Mouse (Mus musculus) forebrain, embryonic 16.5 days (tissue): ENCODE data around the gene Gm20547. TPM values are rescaled to one million over a fixed set of nuclear protein-coding genes. Genes with fewer than 3 reads are reported as not detected.

Experiments used
- ATAC-seq: fragments of 200-750 bp; cut with Nextera tagmentation; 2 replicates; pipeline ENCODE4 v1.8.0; 2017; ENCODE audit warnings: mild to moderate bottlenecking, moderate library complexity
- H3K27ac ChIP-seq: fragments of 300-500 bp; sonication (generic); 2 replicates; pipeline ENCODE4 v1.5.1; 2014; ENCODE audit warnings: low read length, control low read depth
- H3K27me3 ChIP-seq: fragments of 300-500 bp; sonication (generic); replicated peaks from 2 replicates; pipeline ENCODE4 v1.6.1; 2014; ENCODE audit warnings: low read length; ENCODE audit not compliant: control insufficient read depth, insufficient read depth
- H3K36me3 ChIP-seq: fragments of 300-500 bp; sonication (generic); 2 replicates; pipeline ENCODE4 v1.6.1; 2014; ENCODE audit not compliant: control insufficient read depth, insufficient read depth
- H3K4me1 ChIP-seq: fragments of 300-500 bp; sonication (generic); replicated peaks from 2 replicates; pipeline ENCODE4 v1.6.1; 2014; ENCODE audit warnings: low read length; ENCODE audit not compliant: control insufficient read depth, insufficient read depth
- H3K4me2 ChIP-seq: fragments of 300-500 bp; sonication (generic); 2 replicates; pipeline ENCODE4 v1.6.1; 2014; ENCODE audit warnings: mild to moderate bottlenecking, low read length, control low read depth
- H3K4me3 ChIP-seq: fragments of 300-500 bp; sonication (generic); replicated peaks from 2 replicates; pipeline ENCODE4 v1.5.1; 2014; ENCODE audit warnings: mild to moderate bottlenecking, low read length, control low read depth
- H3K9ac ChIP-seq: fragments of 300-500 bp; sonication (generic); replicated peaks from 2 replicates; pipeline ENCODE4 v1.6.1; 2014; ENCODE audit warnings: low read depth, low read length, control low read depth
- H3K9me3 ChIP-seq: fragments of 300-500 bp; sonication (generic); 2 replicates; pipeline ENCODE4 v1.6.1; 2016; ENCODE audit warnings: low read length; ENCODE audit not compliant: control insufficient read depth
- WGBS: fragments of 180-500 bp; shearing (Covaris S2); extraction: QIAGEN DNeasy Blood & Tissue Kit; methylation state at CpG from one replicate; pipeline ENCODE4 v1.1.7; 2014; 5-methylcytosine and 5-hydroxymethylcytosine counted together
- polyA plus RNA-seq: library from polyadenylated mRNA; unstranded; fragments of >200 nt; fragmentation: Nextera tagmentation; extraction: Ambion mirVana; gene quantifications from 2 replicates; pipeline ENCODE4 v1.2.1, GENCODE M21; 2015

Gene Gm20547
- polyA plus RNA-seq, 1 experiment from 2014 or later: not detected

GRCm38 (mm10) chr17:34898160-34898586, 16.3 kb upstream of the Gm20547 start, which contains the start of the genes C2 and Ehmt2:
Gene C2 (minus strand): TSS chr17:34898265.
Gene Ehmt2 (plus strand): TSS chr17:34898469.
- no peaks in the 10 kb centered on the region for H3K27me3 ChIP-seq
- peaks cover 46% of the 10 kb centered on the region for H3K4me1 ChIP-seq
- H3K9ac ChIP-seq: peak within 1 kb of the TSS; percentile 98
- H3K4me3 ChIP-seq: peak within 1 kb of the TSS; percentile 94
- H3K36me3 ChIP-seq: peaks cover 13% of the 10 kb centered on the region
- peak within 1 kb of the TSS; percentile 75 for H3K4me2 ChIP-seq
- 0% methylated on average over 32 of the region's 44 CpGs for WGBS
- H3K27ac ChIP-seq: peak within 1 kb of the TSS; percentile 94
- peak; percentile 24 for ATAC-seq
- H3K9me3 ChIP-seq: no peaks in the 10 kb centered on the region

GRCm38 (mm10) chr17:34897373-34898159, 15.7 kb upstream of the Gm20547 start:
- Histone ChIP-seq H3K4me3 (peak overlapping the region; percentile 94), H3K27me3 (no peaks in the 10 kb centered on the region), H3K9me3 (no peaks in the 10 kb centered on the region), H3K36me3 (peaks cover 9% of the 10 kb centered on the region), H3K4me2 (peak overlapping the region; percentile 67), H3K9ac (peak overlapping the region; percentile 98), H3K27ac (peak overlapping the region; percentile 94), H3K4me1 (peaks cover 46% of the 10 kb centered on the region)
- WGBS: 12% methylated on average over 10 of the region's 10 CpGs
- no peak for ATAC-seq

- Histone ChIP-seq H3K9ac (no peak overlapping the region), H3K4me3 (no peak overlapping the region), H3K4me2 (peak overlapping the region; percentile 14), H3K27ac (no peak overlapping the region), H3K27me3 (no peaks in the 10 kb centered on the region), H3K9me3 (no peaks in the 10 kb centered on the region), H3K4me1 (peaks cover 46% of the 10 kb centered on the region), H3K36me3 (peaks cover 8% of the 10 kb centered on the region)
- no peak for ATAC-seq
- 81% methylated on average over 17 of the region's 17 CpGs for WGBS
Observed at GRCm38 (mm10) chr17:34896366-34896765, 14.5 kb upstream of the Gm20547 start.

- H3K27me3 ChIP-seq: no peaks in the 10 kb centered on the region
- H3K27ac ChIP-seq: peak overlapping the region; percentile 92
- ATAC-seq: no peak
- peak overlapping the region; percentile 69 for H3K4me2 ChIP-seq
- peaks cover 44% of the 10 kb centered on the region for H3K4me1 ChIP-seq
- H3K36me3 ChIP-seq: peaks cover 5% of the 10 kb centered on the region
- peak overlapping the region; percentile 93 for H3K9ac ChIP-seq
- WGBS: 86% methylated on average over 15 of the region's 15 CpGs
- H3K4me3 ChIP-seq: peak overlapping the region; percentile 55
- H3K9me3 ChIP-seq: no peaks in the 10 kb centered on the region
Observed at GRCm38 (mm10) chr17:34895724-34896123, 13.9 kb upstream of the Gm20547 start.

GRCm38 (mm10) chr17:34894801-34895530, 13.1 kb upstream of the Gm20547 start:
- H3K4me1 ChIP-seq: peaks cover 37% of the 10 kb centered on the region
- H3K27ac ChIP-seq: peak overlapping the region; percentile 92
- H3K4me2 ChIP-seq: peak overlapping the region; percentile 69
- no peaks in the 10 kb centered on the region for H3K9me3 ChIP-seq
- WGBS: 5% methylated on average over 47 of the region's 51 CpGs
- peak; percentile 29 for ATAC-seq
- H3K4me3 ChIP-seq: peak overlapping the region; percentile 55
- H3K27me3 ChIP-seq: no peaks in the 10 kb centered on the region
- H3K36me3 ChIP-seq: peaks cover 5% of the 10 kb centered on the region
- peak overlapping the region; percentile 93 for H3K9ac ChIP-seq

- H3K9ac ChIP-seq: peak overlapping the region; percentile 93
- no peaks in the 10 kb centered on the region for H3K27me3 ChIP-seq
- peak; percentile 84 for ATAC-seq
- under 1% methylated on average over 31 of the region's 51 CpGs for WGBS
- H3K4me3 ChIP-seq: peak overlapping the region; percentile 55
- H3K36me3 ChIP-seq: peaks cover 5% of the 10 kb centered on the region
- H3K4me1 ChIP-seq: peaks cover 34% of the 10 kb centered on the region
- H3K27ac ChIP-seq: peak overlapping the region; percentile 92
- H3K4me2 ChIP-seq: peak overlapping the region; percentile 69
- H3K9me3 ChIP-seq: no peaks in the 10 kb centered on the region
Observed at GRCm38 (mm10) chr17:34894074-34894597, 12.3 kb upstream of the Gm20547 start.

GRCm38 (mm10) chr17:34893072-34893824, 11.4 kb upstream of the Gm20547 start:
- Histone ChIP-seq H3K4me2 (peak overlapping the region; percentile 56), H3K36me3 (peaks cover 5% of the 10 kb centered on the region), H3K27me3 (no peaks in the 10 kb centered on the region), H3K9me3 (no peaks in the 10 kb centered on the region), H3K4me3 (peak overlapping the region; percentile 55), H3K4me1 (peaks cover 34% of the 10 kb centered on the region), H3K27ac (peak overlapping the region; percentile 75), H3K9ac (peak overlapping the region; percentile 93)
- 70% methylated on average over 12 of the region's 12 CpGs for WGBS
- ATAC-seq: no peak

- Histone ChIP-seq H3K36me3 (peaks cover 3% of the 10 kb centered on the region), H3K27ac (no peak overlapping the region), H3K4me3 (no peak overlapping the region), H3K9ac (no peak overlapping the region), H3K9me3 (no peaks in the 10 kb centered on the region), H3K4me1 (peaks cover 18% of the 10 kb centered on the region), H3K4me2 (no peak overlapping the region), H3K27me3 (no peaks in the 10 kb centered on the region)
- WGBS: 93% methylated on average over 2 of the region's 2 CpGs
- ATAC-seq: no peak
Observed at GRCm38 (mm10) chr17:34891377-34891776, 9.5 kb upstream of the Gm20547 start.
